Mouse (Mus musculus) C2C12 (cell line): ENCODE results near the gene Dchs1. TPM values are rescaled to one million over a fixed set of nuclear protein-coding genes. Genes with fewer than 3 reads are reported as not detected.
A peak's percentile ranks its signal among the peaks of the same experiment; 100 is the strongest.
"Not testable (repeated sequence)": the region's sequence is repeated elsewhere in the genome, so short reads cannot be mapped to it uniquely, and the experiment has no call there.

Source experiments
- H3K27me3 ChIP-seq: one replicate; pipeline ENCODE4 v1.6.1; 2011; ENCODE audit not compliant: control insufficient read depth, insufficient read depth, insufficient read length
- H3K36me3 ChIP-seq: one replicate; pipeline ENCODE4 v1.6.1; 2011; ENCODE audit not compliant: control insufficient read depth, insufficient read depth
- H3K4me3 ChIP-seq: one replicate; pipeline ENCODE4 v1.5.1; 2011; ENCODE audit warnings: mild to moderate bottlenecking, control low read depth; ENCODE audit not compliant: poor library complexity, insufficient read depth, severe bottlenecking
- H3K79me2 ChIP-seq: one replicate; pipeline ENCODE4 v1.6.1; 2011; ENCODE audit not compliant: control insufficient read depth, insufficient read depth
- H3K79me3 ChIP-seq: one replicate; pipeline ENCODE4 v1.6.1; 2011; ENCODE audit warnings: low read depth, control low read depth
- H3ac ChIP-seq: one replicate; pipeline ENCODE3; 2011; ENCODE audit warnings: low read depth; ENCODE audit not compliant: control insufficient read depth, insufficient read length
- CEBPB ChIP-seq: IDR thresholded peaks from one replicate; pipeline ENCODE4 v1.6.1; 2011; ENCODE audit warnings: low read depth, mild to moderate bottlenecking, control low read depth, moderate library complexity
- CTCF ChIP-seq: IDR thresholded peaks from one replicate; pipeline ENCODE4 v1.5.1; 2011; ENCODE audit not compliant: control insufficient read depth, insufficient read depth, insufficient read length
- FOSL1 ChIP-seq: IDR thresholded peaks from one replicate; pipeline ENCODE4 v1.8.0; 2011; ENCODE audit warnings: mild to moderate bottlenecking, low read length; ENCODE audit not compliant: poor library complexity, insufficient read depth, severe bottlenecking
- MAX ChIP-seq: IDR thresholded peaks from one replicate; pipeline ENCODE4 v1.6.1; 2011; ENCODE audit warnings: mild to moderate bottlenecking, control low read depth
- MYOD1 ChIP-seq: IDR thresholded peaks from one replicate; pipeline ENCODE4 v1.6.1; 2011; ENCODE audit warnings: low read depth; ENCODE audit not compliant: control insufficient read depth, insufficient read length
- MYOG ChIP-seq: IDR thresholded peaks from one replicate; pipeline ENCODE4 v1.6.1; 2011; ENCODE audit not compliant: control insufficient read depth, insufficient read length; ENCODE audit errors: extremely low read depth
- USF1 ChIP-seq: IDR thresholded peaks from one replicate; pipeline ENCODE4 v1.6.1; 2011; ENCODE audit warnings: low read depth, mild to moderate bottlenecking, control low read depth, moderate library complexity
- polyA plus RNA-seq: library from polyadenylated mRNA; unstranded; fragments of >200 nt; fragmentation: generic; extraction: Trizol; gene quantifications from one replicate; pipeline ENCODE4 v1.2.1, GENCODE M21; 2012; ENCODE audit warnings: missing spikeins

The Dchs1 gene
- polyA plus RNA-seq, 1 experiment, result 1.8 TPM

DNA sequence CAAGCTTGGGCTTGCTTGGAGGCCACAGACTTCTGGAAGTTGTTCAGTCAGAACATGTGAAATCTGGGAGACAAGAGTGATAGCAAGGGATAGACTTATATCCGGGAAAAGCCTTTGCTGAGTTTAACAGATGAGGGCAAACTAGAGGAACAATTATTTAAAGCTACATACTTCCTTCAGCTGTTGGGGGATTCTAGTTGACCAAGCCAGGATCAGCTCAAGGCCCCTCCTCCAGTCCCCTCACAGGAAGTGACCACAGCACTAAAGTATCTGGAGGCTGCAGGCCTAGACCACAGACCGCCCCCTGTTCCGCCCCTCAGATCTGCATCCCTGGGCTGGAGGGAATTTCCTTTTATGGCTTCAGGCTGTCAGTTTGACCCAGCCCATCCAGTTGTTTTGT, 48.5 kb downstream of the Dchs1 start:
- no peaks in the 10 kb centered on the region for H3K27me3 ChIP-seq
- H3K4me3 ChIP-seq, result peak overlapping the region; percentile 71
- peaks cover 45% of the 10 kb centered on the region for H3K36me3 ChIP-seq
- peaks cover 85% of the 10 kb centered on the region for H3K79me2 ChIP-seq
- peaks cover 55% of the 10 kb centered on the region for H3K79me3 ChIP-seq
- peak overlapping the region; percentile 27 for H3ac ChIP-seq
- TF ChIP-seq MAX (no peak), MYOG (no peak), USF1 (no peak), CEBPB (no peak), MYOD1 (no peak), CTCF (no peak), FOSL1 (no peak)

DNA sequence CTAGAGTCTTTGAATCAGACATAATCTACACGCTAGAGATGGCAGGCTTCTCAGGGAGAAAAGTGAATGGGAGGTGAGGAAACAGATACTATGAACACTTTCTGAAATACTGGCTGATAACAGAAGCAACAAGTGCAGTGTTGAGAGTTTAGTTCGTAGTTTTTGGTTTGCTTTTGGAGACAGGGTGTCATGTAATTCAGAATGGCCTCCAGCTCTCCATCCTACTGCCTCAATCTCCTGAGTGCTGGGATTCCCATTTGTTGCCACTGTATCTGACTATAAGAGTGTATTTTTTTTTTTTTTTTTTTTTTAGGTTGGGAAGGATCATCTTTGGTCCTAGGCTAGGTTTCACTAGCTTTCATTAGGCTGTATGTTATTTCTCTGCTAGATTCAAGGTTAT, 49.2 kb downstream of the Dchs1 start:
- Histone ChIP-seq H3K79me3 (peaks cover 56% of the 10 kb centered on the region), H3K79me2 (peaks cover 85% of the 10 kb centered on the region), H3ac (peak overlapping the region; percentile 52), H3K36me3 (peaks cover 48% of the 10 kb centered on the region), H3K4me3 (peak overlapping the region; percentile 71), H3K27me3 (no peaks in the 10 kb centered on the region)
- no peak for TF ChIP-seq USF1
- TF ChIP-seq CTCF, result no peak
- TF ChIP-seq MAX, result no peak
- TF ChIP-seq MYOG, result no peak
- no peak for TF ChIP-seq CEBPB
- no peak for TF ChIP-seq FOSL1
- TF ChIP-seq MYOD1, result no peak

DNA sequence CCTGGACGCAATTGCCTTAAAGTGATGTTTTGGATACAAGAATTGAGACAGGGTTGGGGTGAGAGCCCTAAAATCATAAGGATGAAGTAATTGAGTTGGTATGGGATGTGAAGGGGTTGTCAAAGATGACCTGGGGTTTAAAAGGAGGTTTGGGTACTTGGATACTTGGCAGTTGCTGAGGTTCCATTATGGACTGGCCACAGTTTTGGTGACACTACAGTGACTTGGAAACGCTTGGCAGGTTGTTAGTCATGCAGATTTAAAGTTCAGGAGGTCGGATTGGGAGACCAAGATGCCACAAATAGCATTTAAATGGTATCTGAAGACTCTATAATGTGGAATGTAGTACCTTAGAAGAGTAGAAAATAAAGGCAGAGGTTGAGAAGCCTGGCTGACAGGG, 49.8 kb downstream of the Dchs1 start:
- Histone ChIP-seq H3K79me3 (peaks cover 51% of the 10 kb centered on the region), H3ac (peak overlapping the region; percentile 75), H3K4me3 (peak overlapping the region; percentile 71), H3K79me2 (peaks cover 85% of the 10 kb centered on the region), H3K36me3 (peaks cover 49% of the 10 kb centered on the region), H3K27me3 (no peaks in the 10 kb centered on the region)
- TF ChIP-seq MYOD1 (no peak), USF1 (no peak), FOSL1 (no peak), MAX (no peak), CTCF (no peak), MYOG (no peak), CEBPB (no peak)

DNA sequence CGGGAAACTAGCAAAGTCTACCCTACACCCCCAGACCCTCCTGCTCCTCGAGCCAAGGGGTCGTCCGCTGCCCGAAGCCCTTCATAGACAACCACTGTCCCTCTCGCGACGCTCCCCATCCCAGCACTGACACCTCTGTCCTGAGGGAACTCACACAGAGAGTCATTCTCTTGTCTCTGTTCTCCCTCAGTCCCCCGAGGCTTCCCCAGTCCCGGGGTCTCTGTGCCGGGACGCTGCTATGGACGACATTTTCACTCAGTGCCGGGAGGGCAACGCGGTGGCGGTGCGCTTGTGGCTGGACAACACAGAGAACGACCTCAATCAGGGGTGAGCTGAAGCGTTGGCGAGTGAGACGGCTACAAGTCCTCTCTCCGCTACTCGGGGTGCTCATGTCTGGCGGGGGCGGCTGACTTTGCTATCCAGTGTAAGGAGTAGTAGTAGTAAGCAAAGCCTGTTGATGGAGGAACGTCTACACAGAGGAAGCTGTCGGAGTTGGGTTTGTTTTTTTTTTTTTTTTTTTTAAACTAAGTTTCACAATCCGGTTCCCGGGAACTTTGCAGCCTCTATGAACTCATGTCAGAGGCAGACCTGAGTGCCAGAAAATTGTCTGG, 50.4 kb downstream of the Dchs1 start, which contains the start of gene Rrp8:
Gene Rrp8 (minus strand): TSS at position 475 of the 611 bp plus-strand sequence.
- H3K79me3 ChIP-seq, result peaks cover 51% of the 10 kb centered on the region
- H3K36me3 ChIP-seq, result peaks cover 49% of the 10 kb centered on the region
- peak within 1 kb of the TSS; percentile 71 for H3K4me3 ChIP-seq
- H3ac ChIP-seq, result peak within 1 kb of the TSS; percentile 95
- TF ChIP-seq MYOD1, result no peak
- no peak for TF ChIP-seq MAX
- TF ChIP-seq MYOG, result no peak
- no peak for TF ChIP-seq FOSL1
- no peak for TF ChIP-seq CEBPB
- TF ChIP-seq USF1, result no peak
- no peak for TF ChIP-seq CTCF
- H3K79me2 ChIP-seq, result peaks cover 85% of the 10 kb centered on the region
- H3K27me3 ChIP-seq, result no peaks in the 10 kb centered on the region

DNA sequence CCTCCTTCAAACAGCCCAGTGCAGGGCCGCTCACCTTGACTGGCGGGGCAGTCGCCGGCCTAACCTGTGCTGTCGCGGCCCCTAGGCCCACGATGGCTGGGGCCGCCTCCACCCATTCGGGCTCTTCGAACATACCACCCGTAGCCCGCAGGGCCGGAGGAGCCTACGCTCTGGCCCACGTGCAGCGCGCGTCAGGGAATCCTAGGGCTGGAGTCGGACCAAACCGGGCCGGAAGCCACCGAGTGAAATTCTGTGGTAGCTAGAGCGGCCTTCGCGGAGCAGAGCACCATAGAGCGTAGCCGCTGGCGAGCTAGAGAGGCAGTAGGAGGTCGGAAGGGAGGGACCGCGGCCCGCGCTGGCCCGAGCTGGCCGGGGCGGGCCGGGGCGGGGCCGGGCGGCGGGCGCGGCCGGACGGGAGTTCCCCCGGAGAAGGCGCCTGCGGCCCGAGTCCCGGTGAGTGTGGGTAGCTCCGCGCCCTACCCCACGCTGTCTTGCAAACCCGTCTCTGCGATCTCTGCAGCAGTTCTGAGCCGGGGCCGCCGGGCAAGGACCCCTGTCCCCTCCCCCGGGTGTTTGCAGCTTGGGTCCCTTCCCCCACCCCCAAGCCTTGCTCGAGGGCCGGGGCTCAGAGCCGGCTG, 51.1 kb downstream of the Dchs1 start, which contains the start of gene Ilk:
Gene Ilk (plus strand): TSS at position 329 of the 638 bp plus-strand sequence.
- peaks cover 49% of the 10 kb centered on the region for H3K36me3 ChIP-seq
- peak within 1 kb of the TSS; percentile 95 for H3ac ChIP-seq
- peak within 1 kb of the TSS; percentile 71 for H3K4me3 ChIP-seq
- peaks cover 92% of the 10 kb centered on the region for H3K79me2 ChIP-seq
- peaks cover 51% of the 10 kb centered on the region for H3K79me3 ChIP-seq
- no peak for TF ChIP-seq MYOG
- peak; percentile 95 for TF ChIP-seq MAX
- peak; percentile 59 for TF ChIP-seq USF1
- no peak for TF ChIP-seq CTCF
- no peak for TF ChIP-seq MYOD1
- TF ChIP-seq CEBPB, result no peak
- no peak for TF ChIP-seq FOSL1
- H3K27me3 ChIP-seq, result no peaks in the 10 kb centered on the region

DNA sequence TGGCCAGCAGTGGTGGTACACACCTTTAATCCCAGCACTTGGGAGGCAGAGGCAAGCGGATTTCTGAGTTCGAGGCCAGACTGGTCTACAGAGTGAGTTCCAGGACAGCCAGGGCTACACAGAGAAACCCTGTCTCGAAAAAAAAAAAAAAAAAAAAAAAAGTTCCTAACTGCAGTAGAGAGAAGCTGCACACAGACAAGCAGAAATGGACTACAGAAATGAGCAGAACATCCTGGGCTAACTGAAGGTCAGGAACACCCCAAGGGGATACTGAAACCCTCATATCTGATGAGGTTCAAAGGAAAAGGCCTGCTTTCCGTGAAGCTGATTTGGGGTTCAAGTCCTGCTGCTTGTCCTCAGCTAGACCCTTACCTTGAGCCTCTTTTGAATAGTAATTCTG, 52.0 kb downstream of the Dchs1 start:
- H3K4me3 ChIP-seq, result peak overlapping the region; percentile 71
- H3K27me3 ChIP-seq, result not testable (repeated sequence)
- H3K36me3 ChIP-seq, result peaks cover 53% of the 10 kb centered on the region
- H3K79me3 ChIP-seq, result peaks cover 51% of the 10 kb centered on the region
- H3K79me2 ChIP-seq, result peaks cover 88% of the 10 kb centered on the region
- peak overlapping the region; percentile 41 for H3ac ChIP-seq
